Mouse (Mus musculus): Measurements from ENCODE around the gene Gm17324.

Gene Gm17324

GRCm38 (mm10) chr9:78463337-78463736 is 14.8 kb upstream of the Gm17324 start:
- no peak for DNase-seq

GRCm38 (mm10) chr9:78457026-78457425 is 8.4 kb upstream of the Gm17324 start:
- DNase-seq, result no peak

GRCm38 (mm10) chr9:78451382-78451781 is 2.8 kb upstream of the Gm17324 start:
- peak in 1 of 2 experiments; percentile 25 for DNase-seq

GRCm38 (mm10) chr9:78450404-78450803 is 1.8 kb upstream of the Gm17324 start:
- DNase-seq, result peak in 1 of 2 experiments; percentile 18

- no peak for DNase-seq
Observed at GRCm38 (mm10) chr9:78447606-78447972, 997 bp downstream of the Gm17324 start.

- peak; percentile 72 to 76 for DNase-seq
Observed at GRCm38 (mm10) chr9:78442579-78443392, 5.8 kb downstream of the Gm17324 start, which contains the start of gene Cgas. Cgas (minus strand) TSS chr9:78443237.

- DNase-seq, result no peak
Observed at GRCm38 (mm10) chr9:78442237-78442578, 6.4 kb downstream of the Gm17324 start.

GRCm38 (mm10) chr9:78439426-78439825 is 9.2 kb downstream of the Gm17324 start:
- peak in 1 of 2 experiments; percentile 12 for DNase-seq

GRCm38 (mm10) chr9:78432471-78432870 is 16.1 kb downstream of the Gm17324 start:
- DNase-seq, result peak in 1 of 2 experiments; percentile 14

- no peak for DNase-seq
Observed at GRCm38 (mm10) chr9:78430486-78430885, 18.1 kb downstream of the Gm17324 start.

- no peak for DNase-seq
Observed at GRCm38 (mm10) chr9:78429551-78429950, 19.0 kb downstream of the Gm17324 start.

- DNase-seq, result no peak
Observed at GRCm38 (mm10) chr9:78428870-78429432, 19.6 kb downstream of the Gm17324 start.

GRCm38 (mm10) chr9:78428185-78428584 is 20.4 kb downstream of the Gm17324 start:
- DNase-seq, result no peak

GRCm38 (mm10) chr9:78427362-78427781 is 21.2 kb downstream of the Gm17324 start:
- DNase-seq, result peak in 1 of 2 experiments; percentile 10

GRCm38 (mm10) chr9:78401596-78401995 is 47.0 kb downstream of the Gm17324 start:
- no peak for DNase-seq

GRCm38 (mm10) chr9:78400570-78400969 is 48.0 kb downstream of the Gm17324 start:
- DNase-seq, result no peak
